Mouse (Mus musculus): ENCODE measurements at regions not wholly inside any gene's neighbourhood (a gene's known extent, or its start where the extent isn't known, plus 50 kb on each side); places are given as distances from the start of the nearest gene placed in this dataset.
A peak's percentile ranks its signal among the peaks of the same experiment; 100 is the strongest.

DNA sequence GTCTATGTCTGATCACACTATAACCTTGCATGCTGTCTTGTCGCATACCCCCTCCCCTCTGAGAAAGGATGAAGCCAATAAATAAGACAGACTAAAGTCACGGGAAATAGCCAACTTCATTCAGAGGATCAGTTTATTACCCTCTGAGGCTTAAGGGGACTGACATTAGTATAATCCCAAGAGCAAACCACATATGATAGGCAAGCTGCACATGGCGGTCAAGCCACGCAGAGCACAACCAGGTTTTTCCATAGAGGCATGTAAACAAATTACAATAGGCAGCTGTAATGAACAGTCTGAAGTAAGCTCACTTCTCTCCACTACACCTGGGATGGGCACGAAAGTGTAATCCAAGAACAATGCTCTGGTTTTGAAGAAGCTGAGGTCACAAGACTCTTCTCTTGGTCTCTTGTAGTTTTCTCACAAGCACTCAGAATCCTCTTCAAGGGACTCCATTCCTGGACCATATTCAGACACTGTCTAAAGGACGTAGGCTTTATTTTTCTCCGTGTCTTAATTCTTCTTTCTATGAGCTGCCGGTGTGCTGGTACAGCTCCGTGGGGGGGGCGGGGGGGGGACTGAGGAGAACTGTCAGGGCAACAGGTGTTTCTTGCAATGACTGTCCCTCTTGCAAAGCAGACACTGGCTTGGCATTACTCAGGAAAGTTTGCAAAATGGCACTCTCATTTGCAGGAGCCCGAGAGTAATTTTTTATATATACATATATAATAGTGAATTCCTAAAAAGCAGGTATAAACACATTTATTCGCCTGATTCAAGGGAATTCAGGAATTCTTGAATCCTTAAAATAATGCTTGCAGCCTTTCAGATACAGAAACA, 118.4 kb upstream of the Itga4 start:
- no peak for DNase-seq

DNA sequence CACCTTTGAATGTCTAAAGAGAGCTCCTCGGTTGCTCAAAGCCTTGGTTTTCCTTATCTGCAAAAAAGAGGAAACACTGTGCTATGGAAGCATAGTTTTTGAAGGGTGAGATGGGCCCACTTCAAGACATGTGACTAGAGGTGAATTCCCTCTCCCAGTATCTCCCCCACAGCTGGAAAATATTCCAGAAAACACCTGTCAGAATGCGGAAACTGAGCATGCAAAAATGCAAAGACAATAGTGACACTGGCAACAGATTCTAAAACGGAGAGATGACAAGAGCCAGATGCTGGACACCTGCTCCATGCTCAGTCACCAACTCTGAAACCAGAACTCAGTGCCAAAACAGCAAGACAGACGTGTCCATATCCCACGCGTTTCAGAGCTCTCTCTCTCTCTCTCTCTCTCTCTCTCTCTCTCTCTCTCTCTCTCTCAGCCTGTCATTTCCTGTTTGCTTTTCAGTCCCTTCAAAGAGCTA, 117.5 kb upstream of the Itga4 start:
- no peak for DNase-seq

DNA sequence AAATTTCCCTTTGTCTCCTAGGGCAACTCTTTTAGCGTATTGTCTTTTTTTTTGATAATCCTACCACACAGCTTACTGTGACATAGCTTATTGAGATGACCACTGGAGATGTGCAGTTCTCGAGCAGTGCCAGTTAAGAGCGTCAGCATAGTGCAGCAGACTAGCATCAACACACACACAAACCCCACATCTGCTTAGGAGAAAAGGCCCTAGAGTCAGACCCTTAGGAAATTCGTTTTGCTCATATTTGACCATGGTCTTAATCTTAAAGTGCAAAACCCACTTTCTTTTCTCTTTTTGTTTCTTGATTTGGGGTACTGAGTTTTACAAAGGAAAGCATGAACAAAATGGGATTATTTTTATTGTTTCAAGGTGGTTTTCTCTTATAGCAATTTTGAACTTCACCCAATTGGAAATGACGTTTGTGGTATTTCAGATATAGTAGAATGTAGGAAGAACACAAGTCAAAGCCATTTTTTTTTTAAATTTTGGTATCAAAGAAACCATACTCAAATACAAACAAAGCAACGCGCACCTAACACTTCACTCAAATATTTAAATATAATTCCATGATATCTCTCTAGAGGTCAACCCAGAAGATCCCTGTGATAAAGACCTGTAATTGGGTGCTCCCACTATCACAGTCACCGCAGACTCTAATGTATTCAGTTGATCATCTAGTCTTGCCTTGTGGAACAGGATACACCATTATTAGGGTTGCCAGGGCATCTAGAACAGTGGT, 116.7 kb upstream of the Itga4 start:
- no peak for DNase-seq

DNA sequence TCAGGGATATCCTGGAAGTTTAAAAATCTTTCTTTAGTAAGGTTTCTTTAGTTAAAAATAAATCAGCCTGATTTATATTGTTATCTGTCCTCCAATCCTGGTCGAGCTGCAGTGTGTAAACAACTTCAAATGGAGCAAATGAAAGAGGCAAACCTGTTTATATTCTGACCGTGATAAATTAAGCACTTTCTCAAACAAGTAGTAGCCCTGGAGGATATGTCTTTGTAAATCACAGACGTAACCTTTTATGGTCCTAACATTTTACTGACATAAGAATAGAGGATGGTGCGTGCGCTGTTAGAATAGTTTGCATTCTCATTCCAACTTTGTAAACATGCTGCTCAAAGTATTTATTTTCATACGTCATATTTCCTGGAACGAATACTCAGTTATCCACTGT, 113.3 kb upstream of the Itga4 start:
- no peak for DNase-seq

DNA sequence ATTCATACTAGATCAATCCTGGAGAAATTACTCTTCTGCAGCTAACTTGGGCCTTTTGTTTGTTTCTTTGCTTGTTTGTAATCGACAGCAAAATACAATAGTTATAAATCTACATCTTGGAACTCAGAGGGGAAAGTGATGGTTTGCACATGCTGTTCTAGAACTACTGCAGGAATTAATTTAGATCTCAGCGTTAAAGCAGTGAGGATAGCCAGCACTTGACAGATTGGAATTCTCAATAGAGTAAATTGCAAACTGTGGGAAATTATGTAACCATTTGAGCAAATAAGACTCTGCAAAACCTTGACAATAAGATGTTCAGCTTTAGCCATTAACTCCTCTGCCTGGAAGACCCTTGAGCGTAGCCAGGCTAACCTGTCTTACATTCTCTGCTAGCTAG, 112.0 kb upstream of the Itga4 start:
- no peak for DNase-seq

DNA sequence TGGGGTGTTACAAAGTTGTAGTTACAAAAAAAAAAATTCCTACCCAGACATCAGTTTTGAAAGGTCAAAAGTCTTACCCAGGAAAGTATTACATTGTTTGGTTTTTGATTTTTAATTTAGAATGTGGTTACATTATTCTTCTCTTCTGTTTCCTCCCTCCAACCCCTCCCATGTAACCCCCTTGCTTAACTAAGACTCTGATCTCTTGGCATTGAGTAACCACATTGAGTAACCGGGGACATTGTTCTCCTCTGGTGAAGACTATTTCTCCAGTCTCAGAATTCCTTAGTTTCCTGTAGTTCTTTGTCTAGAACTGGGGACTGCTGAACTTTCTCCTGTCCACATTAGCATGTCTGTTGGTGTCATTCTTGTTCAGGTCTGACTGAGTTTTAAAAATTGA, 109.3 kb upstream of the Itga4 start:
- no peak for DNase-seq

DNA sequence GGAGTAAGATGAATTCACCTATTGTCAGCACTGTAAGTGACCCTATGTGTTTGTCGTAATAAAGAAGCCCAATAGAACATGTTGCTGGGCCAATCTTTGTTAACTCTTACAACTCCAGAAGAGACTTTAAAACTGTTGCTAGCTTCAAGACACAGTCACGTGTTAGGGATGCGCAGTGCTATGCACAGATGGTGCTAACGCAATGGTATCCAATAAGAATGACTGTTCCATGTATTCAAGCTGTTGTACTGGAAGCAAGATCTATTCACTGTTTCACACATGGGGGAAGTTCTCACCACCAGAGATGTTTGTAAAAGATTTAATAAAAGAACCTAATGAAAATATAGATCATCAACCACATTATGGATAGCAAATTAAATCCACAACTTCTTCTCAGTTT, 108.7 kb upstream of the Itga4 start:
- DNase-seq, result no peak

DNA sequence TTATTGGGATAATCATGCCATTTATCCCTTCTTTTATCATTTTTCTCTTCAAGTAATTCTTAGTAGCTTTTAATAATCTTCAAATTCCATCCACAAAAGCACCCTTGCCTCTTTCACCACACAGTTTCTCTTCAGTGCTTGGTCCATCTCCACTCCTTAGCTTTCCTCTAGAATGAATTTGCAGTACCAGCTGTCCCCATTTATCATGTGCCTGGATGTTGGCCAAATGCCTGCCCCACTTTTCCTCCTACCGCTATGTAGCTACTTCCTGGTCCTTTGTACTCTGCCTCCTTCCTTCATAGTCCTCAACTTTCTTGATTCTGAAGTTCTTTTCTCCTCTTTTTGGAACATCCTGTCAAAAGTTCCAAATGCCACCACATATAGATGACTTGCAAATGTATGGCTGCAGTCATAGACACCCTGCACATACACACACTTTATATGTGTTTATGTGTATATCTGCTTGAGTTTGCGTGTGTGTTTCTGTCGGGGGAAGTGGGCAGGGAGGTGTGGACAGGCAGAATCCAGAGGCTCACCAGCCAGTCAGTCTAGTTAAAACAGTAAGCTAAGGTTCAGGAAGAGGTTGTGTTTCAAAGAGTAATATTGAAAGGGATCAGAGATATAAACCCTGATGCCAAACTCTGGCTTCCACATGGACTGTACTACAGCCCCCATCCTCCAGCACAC, 106.1 kb upstream of the Itga4 start:
- DNase-seq, result peak; percentile 35 to 45

DNA sequence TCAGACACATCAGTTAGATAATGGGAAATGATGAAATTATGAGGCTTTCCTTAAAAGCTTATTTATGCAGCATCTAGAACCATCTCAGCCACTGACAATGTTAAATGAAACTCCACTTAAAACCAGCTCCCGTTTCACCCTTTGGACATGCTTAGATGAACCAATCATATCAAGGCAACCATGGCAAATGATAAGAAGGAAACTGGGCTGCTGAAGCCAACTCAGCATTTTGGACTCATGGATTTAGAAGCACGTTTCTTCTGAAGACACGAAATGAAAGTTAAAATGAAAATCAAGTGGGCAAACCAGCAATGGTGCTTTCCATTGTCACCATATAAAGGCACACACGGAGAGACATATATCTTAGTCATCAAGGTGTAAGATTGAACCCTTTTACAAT, 103.6 kb upstream of the Itga4 start:
- DNase-seq, result no peak

DNA sequence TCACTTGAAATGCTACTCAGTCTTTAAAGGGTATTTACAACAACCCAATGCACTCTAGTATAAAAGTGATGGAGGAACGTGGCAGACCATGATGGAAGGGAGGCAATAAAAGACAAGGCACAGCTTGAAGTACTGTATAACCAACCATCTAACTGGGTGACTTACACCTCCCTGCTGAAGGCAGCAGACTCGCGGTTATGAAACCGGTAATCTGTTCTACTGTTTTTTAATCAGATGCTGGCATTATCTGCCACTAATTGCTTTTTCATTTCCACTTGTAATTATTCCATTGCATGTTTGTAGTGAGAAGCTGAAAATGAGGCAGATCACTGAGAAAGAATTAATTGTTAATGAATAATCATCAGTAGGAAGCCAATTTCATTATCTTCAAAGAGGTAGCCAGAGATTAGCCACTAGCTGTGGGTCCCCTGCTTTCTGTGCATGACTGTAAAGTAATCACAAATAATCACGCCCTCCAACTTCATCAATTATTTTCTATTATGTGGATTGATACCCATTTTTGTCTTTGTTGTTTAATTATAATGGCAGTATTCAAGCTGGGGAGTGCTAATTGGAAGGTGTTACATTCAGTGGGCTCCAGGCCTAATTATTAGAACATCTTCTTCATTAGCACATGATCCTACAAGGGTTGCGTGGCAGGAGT, 103.1 kb upstream of the Itga4 start:
- DNase-seq, result no peak

DNA sequence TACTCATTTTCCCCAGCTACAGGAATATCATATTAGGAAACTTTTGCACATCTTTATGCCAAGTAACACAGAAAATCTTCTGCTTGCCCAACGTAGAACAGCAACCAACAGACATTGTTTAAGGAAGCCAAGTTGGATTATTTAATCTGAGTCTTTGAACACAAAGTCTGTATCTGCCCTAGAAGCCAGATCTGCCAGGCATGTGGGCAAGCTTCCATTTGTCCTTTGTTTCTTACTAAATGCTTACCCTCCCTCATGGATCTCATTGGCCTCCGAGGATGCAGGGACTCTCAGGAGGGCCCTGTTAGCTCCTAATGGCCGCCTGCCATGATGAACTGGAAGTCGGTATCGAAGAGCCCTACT, 102.5 kb upstream of the Itga4 start:
- DNase-seq, result no peak

DNA sequence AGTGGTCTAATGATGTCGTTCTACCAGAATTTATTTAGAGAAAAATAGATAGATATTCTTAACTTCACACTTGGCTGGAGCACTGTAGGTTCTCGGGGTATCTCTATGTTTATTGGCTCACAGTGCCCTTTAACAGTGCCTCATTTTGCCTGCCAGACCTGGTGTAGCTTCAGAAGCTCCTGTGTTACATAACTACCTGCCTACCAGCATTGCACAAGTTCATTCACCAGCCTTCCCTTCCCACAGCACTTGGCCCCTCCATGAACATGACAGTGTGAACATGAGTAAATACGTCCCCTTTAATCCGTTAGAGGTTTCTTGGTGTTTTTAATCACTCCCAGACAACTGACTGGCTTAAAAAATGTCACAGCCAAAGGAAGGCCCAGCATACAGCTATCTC, 102.2 kb upstream of the Itga4 start:
- DNase-seq, result no peak

DNA sequence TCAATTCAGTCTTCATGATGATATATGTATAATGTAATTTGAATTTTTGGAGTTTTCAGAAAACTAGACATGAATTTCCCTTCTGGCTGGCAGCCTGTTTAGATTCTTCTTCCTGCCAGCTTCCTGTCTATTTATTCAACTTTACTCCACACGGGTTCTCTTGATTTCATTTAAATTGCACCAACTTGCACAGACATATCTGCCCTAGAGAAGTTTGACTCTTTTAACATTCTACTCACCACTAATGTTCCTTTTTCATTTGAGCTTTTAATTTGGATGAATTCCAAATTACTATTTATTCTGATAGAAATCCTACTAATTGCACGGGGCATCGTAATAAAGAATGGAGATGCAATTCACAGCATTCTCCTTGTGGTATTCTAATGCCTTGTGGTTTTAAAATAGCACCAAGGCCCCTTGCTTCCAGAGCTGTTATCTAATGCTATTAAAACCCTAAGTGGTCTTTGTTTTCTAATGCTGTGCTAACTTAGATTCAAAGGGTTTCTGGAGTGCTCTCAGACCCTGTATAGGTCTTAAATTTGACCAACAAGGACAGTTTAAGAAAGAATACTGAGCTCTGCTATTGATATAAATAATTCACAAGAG, 96.7 kb upstream of the Itga4 start:
- DNase-seq, result no peak

DNA sequence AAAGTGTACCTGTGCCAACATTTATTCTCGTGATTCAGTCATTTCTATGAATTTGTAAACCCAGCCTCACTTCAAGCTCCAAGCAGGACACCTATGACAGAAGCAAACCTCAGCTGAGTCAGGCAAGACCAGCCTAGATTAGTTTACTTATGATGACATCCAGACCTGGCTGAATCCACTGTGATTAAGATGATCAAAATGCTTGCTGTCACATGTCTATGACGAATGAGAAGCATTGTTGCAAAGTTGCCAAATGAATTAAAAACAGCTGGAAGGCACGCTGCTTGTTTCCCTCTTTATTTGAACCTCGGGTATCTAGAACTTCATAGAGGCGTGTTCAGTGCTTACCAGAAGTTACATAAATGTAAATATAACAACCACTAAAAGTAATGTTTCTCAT, 95.9 kb upstream of the Itga4 start:
- DNase-seq, result no peak

DNA sequence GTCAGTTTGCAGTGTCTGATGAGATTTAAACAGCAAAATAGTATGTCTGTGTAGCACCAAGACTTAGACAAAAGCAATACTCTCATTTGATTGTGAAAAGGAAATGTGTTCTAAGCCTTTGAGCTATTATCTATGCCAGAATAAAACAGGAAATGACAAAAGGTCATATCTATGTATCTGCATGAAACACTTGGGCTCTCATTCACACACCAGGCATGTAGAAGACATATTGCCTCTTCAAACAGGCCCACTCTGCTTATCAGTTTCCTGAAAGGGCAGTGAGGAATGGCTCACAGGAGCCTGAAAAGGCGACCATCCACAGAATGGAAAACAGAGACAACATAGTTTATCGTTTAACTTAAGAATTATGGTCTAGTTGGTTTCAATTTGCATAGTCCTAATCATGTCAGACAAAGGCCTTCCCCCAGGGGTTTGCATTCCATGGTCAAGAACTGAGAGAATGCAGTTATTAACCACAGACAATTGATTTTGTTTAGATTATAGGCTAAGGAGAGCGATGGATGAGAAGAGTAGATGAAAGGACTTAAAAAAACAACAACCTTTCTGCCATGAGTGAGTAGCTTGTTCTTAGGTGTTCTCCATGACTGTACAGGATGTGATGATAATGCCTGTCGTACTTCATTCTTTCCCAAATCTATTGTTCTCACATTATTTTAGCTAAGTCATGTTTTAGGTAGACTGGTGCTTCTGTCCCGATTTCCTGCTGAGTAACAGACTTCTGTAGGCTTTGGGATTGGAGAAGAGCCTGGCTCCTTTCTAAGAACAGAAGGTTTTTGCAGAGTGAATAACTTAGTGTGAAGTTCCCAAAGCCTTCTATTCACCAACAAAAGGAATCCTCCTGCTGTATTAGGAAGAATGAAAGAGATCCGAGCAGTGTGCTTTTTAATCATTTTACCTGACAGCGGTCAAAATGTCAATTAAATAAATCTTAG, 82.0 kb upstream of the Itga4 start:
- DNase-seq, result no peak

DNA sequence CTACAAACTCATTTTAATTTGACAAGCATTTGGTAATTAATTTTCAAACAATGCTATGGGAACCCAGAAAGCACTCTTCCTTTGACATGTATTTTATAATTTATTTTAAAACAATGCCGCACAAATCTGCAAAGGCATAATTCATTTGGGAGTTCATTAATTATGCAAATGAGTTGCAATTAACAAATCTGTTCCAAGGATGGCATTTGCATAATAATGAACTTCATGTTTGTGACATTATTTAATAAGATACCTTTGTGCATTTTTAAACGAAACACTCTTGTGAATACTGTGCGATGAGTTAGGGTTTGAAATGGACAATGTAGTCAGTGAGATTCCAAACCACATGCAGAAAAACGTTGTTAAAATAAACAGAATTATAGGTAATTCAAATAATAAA, 80.9 kb upstream of the Itga4 start:
- no peak for DNase-seq

DNA sequence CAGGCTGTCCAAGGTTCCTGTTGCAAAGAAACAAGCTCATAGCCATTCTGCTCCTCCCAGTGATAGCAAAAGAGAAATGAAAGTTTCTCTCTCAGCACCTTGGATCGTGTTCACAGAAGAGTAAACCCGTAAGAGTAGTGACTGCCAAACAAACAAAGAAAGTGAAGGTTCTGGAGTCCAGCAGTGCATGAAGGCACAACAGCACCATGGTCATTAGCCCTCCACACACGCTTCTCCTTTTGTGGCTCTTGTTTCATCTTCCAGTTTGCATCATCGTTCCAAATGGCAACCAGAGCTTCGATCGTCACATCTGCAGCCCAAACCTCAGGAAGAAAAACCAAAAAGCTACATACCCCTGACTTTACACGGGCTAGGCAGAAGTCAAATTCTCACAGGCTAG, 74.4 kb upstream of the Itga4 start:
- no peak for DNase-seq

DNA sequence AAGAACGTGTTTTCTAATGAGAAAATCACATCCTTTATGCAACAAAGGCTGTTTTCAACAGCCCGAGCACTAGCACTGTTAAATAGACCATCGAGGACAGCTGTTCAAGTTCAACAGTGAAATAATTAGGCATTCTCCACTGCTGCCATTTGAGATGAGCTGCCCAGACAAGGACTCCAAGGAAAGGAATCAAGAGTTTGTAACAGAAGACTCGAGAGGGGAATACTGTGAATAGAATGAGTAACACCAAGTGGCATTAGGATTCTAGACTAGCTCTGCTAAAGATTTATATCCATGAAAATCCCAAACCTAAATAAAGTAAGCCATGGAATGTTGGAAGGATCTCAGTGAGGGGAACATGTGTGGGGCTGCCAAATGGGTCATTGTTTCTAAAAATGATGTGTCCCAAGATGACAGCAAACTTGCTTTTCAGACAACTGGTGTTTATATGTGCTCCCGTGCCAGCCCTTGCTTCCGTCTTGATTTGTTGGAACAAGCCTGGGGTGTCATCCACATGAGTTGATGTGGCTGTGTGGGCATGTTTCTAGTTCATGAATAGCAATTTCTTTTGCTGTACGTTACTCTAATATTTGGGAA, 72.1 kb upstream of the Itga4 start:
- DNase-seq, result no peak

DNA sequence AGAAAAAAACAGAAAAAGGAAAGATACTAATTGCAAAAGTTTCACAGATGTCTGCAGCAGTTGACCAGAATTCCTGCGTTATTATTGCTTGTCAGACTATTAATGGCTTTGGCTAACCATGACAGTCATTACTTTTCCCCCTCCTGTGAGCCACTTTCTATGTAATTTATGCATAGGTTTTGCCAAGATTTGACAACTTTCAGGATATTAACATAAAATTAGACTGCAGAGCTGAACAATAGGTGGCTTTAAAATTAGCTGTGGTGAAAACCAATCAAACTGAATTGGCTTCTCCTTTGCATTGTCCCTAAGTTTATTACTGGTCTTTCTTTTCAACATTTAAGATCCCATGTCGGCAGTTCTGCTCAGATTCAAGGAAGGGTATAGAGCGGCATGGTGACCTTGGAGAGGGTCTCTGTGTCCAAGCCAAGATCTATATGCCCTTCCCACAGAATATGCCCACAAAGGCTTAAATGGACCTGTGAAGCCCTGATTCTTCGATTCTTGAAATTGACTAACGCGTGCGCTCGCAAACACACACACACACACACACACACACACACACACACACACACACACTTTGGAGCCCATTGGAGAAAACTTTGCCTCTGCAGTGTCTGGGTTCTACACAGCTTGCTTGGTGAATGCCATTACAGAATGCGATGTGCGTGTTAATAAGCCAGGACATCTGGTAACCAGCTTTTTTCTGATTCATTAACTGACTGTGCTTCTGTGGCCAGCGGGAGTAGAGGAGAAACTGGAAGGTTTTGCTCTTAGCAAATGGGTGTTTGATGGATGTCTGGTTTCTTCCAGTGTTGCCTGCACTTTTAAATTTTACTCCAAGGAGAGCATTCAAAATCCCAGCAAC, 69.8 kb upstream of the Itga4 start:
- DNase-seq, result no peak

DNA sequence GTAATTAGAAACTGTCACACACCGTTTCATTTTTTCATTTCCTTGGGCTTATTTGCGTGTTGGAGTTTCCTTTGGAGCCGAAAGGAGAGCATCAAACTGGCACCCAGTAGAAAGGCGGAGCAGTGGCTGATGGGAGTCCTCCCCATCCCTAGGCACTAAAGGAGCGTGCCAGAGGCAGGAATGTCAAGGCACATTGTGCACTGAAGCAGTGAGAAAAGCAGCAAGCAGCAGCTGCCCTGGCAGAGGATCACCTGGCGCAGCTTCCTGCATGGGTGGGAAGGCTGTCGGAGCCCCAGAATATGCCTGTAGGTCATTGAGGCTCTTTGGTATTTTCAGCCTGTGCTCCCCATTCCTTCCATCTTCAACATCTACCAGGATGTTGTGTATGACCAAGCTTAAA, 68.3 kb upstream of the Itga4 start:
- no peak for DNase-seq
